Mouse (Mus musculus) frontal cortex, postnatal 10 days (tissue): ENCODE results near the gene Gm9970.

Experiments used
- DNase-seq, 2 experiments: peaks; one replicate each; pipeline ENCODE4 v3.0.0; 2022; ENCODE audit warnings: low spot score in 2 of 2, mixed read lengths in 1 of 2

The Gm9970 gene

GRCm38 (mm10) chr5:31240637-31241521 is at the start of gene Gm9970, which contains the start of gene Nrbp1:
Gene Gm9970, minus strand, starts transcription at chr5:31241232.
Gene Nrbp1, plus strand, starts transcription at chr5:31240864.
- peak; percentile 93 to 95 for DNase-seq

GRCm38 (mm10) chr5:31289626-31290230 is 48.7 kb upstream of the Gm9970 start:
- DNase-seq = no peak

- DNase-seq = no peak
These were observed 47.6 kb upstream of the Gm9970 start for GRCm38 (mm10) chr5:31288655-31289054.

DNA sequence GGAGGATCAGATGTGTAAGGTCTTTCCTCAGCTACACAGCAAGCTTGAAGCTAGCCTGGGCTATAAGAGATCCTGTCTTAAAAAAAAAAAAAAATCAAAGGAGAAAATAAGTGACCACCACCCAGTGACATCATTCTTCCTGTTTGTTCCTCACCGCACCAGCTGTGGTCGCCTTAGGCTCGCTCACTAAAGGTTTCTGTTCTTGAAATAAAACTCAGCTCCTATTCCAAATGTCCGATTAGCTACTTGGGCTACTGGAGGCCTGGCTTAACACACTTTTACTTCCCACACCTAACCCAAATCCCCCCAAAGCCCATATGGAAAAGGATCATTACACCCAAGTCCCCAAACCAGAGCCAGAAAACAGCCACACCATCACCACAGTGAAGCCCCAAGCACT is 47.2 kb upstream of the Gm9970 start:
- DNase-seq = no peak

- DNase-seq = no peak
These were observed 38.4 kb upstream of the Gm9970 start for GRCm38 (mm10) chr5:31279245-31279988.

DNA sequence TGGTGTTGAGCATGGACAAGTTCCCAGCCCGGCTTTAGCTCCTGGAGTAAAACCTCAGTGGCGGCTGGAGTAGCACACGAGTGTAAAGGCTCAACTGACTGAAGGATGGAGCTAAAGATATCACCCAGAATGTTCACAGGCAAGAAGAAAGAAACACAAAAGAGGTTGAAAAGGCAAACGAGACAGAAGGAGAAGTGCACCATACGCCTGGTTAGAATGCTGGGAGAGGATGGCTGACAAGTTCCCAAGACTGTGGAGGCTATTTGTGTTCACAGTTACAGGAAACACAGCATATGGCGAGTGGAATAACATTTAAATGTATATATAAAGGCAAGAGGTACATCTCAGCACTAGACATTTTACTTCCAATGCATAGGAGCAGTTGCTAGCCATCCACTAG is 32.0 kb upstream of the Gm9970 start:
- no peak for DNase-seq

DNA sequence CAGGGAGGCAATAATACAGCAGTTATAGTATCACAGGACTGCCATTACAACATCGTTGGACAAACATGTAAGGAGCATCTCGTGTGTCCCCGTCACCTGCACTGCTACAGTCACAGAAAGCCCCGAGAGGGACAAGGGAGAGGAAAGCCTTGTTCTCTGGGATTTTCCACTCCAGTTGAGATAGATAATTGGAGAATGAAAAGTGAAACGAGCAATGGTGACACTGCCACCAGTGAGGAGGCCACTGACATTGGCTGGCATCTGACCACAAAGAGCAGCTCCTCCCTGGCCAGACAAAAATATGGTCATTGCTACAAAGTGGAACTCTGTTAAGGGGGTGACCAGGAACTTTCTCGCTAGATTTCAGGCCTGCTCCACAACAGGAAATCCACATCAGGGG is 26.7 kb upstream of the Gm9970 start:
- no peak for DNase-seq

- DNase-seq = no peak
These were observed 25.1 kb upstream of the Gm9970 start for GRCm38 (mm10) chr5:31266101-31266500.

- DNase-seq = no peak
These were observed 16.6 kb upstream of the Gm9970 start for GRCm38 (mm10) chr5:31257616-31258015.

DNA sequence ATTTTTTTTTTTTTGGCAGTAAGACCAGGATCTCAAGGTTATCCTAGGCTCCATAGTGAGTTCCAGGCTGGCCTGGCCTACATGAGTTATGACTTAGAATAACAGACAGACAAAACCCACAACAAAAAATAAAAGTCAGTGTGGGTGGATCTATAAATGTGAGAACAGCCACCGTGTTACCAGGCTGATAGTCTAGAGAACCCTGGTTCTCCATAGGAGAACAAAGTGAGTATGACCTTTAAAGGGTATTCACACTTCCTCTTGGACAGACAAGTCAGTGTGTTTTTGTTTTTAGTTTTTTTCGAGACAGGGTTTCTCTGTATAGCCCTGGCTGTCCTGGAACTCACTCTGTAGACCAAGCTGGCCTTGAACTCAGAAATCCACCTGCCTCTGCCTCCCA is 14.9 kb upstream of the Gm9970 start:
- no peak for DNase-seq

DNA sequence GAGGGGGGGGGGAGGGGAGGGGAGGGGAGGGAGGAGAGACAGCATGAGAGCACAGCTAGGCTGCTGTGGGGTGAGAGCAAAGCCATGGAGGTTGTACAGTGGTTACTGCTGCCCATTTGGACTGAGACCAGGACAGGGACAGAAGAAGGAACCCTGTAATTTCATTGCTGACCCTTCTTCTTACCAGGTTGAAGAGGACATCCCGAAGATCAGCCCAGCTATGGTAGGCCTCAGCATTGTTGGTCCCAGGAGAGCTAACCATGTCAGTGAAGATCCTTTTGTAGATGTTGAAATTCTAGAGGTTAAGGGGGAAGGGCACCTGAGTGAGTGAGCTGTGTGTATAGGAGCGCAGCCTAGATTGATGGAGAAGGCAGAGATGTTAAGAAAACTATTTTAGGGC is 14.3 kb upstream of the Gm9970 start:
- DNase-seq = no peak

- no peak for DNase-seq
These were observed 13.9 kb upstream of the Gm9970 start for GRCm38 (mm10) chr5:31254901-31255300.

DNA sequence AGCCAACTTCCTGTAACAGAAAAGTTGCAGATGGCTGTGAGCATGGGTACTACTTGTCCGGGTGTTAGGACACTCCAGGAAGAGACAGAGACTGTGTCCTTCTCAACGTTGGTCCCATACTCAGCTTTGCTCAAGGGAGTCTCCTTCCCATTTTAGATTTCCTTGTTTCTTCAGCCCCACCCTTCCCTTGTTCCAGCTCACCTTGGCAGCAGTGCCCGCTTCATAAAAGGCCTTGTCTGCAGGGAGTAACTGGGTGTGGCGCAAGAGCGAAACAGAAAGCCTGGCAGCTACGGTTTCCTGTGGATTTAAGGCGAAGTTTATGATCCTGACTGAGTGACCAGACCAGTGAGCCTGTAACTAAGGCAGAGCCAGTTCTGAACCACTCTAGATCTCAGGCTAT is 13.4 kb upstream of the Gm9970 start:
- DNase-seq = no peak

DNA sequence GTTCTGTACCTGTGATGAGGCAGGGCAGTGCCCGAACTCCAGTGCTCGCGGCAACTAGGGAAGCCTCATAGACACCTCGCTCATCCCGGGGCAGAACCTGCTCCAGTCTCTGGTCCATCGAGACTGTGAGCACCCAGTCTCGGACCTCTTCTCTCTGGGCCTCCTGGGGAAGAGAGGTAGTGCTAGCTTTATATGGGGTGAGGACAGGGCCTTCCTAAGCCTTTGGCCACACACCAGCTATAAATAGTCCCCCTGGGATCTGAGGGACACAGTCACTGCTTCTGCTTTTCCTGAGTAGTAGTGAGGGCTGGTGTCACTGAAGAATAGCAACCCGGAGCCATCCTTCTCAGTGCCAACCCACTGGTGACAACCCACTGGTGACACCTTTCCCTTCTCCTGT is 12.8 kb upstream of the Gm9970 start:
- no peak for DNase-seq

DNA sequence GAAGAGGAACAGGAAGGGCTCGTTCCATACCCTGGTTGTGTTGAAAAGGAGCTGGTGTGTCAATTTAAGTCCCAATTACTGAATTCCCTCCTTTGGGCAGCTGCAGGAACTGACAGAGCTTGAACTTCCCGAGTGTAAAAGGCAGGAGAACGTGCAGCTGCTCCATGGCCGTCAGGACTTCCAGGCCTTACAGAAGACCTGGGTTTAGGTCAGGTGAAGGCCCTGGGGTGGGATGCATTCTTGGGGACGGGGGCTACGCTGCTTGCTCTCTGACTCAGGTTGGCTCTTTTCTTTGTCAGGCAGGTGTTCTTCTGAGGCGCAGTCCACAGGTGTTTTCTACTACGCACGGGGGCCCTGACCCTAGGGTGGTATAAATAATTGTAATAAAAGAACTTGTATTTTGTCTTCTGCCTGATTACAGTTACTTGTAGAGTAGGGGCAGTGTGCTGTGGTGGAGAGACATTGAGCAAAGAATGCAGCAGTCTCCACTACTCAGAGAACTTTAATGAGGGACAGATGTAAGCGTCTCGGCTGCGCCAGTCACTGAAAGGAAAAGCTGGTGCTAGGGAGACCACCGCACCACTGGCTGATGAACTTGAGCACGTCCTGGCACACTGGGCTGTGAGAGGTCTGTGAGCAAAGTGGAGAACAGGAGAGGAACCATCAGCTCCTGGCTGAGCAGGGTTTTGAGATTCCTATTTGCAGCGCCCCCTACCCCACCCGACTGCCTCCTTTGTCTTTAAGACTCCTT is 11.9 kb upstream of the Gm9970 start:
- DNase-seq = no peak

GRCm38 (mm10) chr5:31252151-31252550 is 11.1 kb upstream of the Gm9970 start:
- DNase-seq = no peak

- DNase-seq = peak in 1 of 2 experiments; percentile 37
These were observed 10.6 kb upstream of the Gm9970 start, which contains the start of gene Krtcap3 for GRCm38 (mm10) chr5:31251541-31252101. Gene Krtcap3, plus strand, starts transcription at chr5:31251691.

DNA sequence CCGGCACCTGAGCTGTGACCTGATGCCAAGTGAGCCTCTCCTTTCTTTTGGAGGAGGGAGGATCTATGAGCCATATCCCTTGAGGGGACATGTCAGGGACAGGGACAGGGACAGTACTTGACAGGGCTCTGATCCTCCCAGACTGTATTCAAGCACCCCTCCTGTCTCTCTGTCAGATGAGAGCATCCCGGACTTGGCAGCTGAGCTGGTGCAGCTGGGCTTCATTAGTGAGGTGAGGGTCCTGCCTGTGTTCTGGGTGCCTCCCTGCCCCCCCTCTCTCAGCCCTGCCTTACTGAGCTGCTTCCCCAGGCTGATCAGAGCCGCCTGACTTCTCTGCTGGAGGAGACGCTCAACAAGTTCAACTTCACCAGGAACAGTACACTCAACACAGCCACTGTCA is 9.7 kb upstream of the Gm9970 start:
- DNase-seq = no peak

DNA sequence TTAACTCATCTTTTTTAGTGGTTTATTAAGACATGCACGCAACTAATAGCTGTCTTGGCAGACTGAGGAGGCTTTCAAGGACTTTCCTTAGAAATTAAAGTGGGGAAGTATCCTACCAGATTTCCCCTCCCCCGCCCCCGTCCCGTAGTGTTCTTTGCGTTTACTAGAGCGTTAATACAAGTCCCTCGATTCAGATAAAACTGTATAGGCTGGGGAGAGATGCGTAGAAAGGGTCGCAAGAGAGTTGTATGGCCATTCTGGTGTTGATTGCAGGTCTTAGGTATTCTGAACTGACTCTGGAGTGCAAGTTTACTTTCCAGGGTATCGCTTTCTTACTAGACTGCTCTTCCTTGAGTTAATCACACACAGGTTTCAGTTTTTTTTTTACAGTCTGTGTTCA is 1.2 kb upstream of the Gm9970 start:
- DNase-seq = no peak

DNA sequence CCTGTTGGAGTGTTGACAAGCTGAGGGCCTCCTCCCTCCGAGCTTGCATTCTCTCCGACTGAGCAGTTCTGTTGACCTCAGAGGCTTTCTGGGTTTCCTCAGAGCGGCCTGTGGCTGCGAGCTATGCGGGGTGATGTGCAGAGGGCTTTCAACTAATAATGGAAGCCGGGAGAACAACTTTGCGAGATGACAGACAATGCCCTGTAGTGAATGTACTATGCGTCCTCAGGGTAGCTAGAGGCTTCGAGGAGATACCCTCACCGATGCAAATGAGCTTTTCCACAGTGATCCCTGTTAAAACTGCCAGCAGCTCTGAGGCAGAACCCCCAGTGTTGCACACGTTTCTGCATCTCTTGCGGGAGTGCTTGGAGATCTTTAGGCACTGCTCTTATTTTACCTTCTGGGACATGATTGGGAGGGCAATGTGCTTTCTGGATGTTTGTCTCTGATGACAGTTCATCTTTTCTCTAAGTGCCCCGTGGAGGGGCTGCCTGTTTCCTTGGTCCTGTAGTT is 546 bp upstream of the Gm9970 start:
- DNase-seq = no peak

DNA sequence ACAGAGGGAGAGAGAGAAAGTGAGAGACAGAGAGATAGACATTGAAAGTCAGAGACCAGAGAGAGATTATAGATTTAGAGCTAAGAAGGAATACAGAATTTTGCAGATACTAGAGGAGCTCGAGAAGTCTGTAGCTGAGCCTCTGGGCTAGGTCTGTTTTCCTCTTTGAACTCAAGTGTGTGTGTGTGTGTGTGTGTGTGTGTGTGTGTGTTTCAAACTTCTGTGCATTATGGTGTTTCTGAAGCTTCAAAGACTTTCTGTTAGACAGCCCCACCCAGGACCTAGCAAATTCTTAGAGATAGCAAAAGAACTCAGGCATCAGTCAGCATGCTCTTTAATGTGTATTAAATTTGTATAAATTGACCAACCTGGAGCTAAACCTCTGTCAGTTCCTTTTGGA is 14.4 kb downstream of the Gm9970 start:
- no peak for DNase-seq
